Mouse (Mus musculus) midbrain, embryonic 16.5 days (tissue): Measurements from ENCODE around the gene Nxph3. TPM values are rescaled to one million over a fixed set of nuclear protein-coding genes. Genes with fewer than 3 reads are reported as not detected.

Experiments
- ATAC-seq: fragments of 200-750 bp; cut with Nextera tagmentation; 2 replicates; pipeline ENCODE4 v1.8.0; 2017; ENCODE audit warnings: moderate TSS enrichment
- H3K27ac ChIP-seq: fragments of 300-500 bp; sonication (generic); 2 replicates; pipeline ENCODE4 v1.5.1; 2014; ENCODE audit warnings: mild to moderate bottlenecking, low read length, mixed read lengths
- H3K27me3 ChIP-seq: fragments of 300-500 bp; sonication (generic); 2 replicates; pipeline ENCODE4 v1.6.1; 2014; ENCODE audit warnings: low read depth, low read length, mixed read lengths; ENCODE audit not compliant: control insufficient read depth, insufficient read depth
- H3K36me3 ChIP-seq: fragments of 300-500 bp; sonication (generic); 2 replicates; pipeline ENCODE4 v1.6.1; 2014; ENCODE audit warnings: mild to moderate bottlenecking, low read length, moderate library complexity, mixed read lengths; ENCODE audit not compliant: control insufficient read depth, insufficient read depth
- H3K4me1 ChIP-seq: fragments of 300-500 bp; sonication (generic); 2 replicates; pipeline ENCODE4 v1.6.1; 2014; ENCODE audit warnings: mild to moderate bottlenecking, low read length, mixed read lengths; ENCODE audit not compliant: control insufficient read depth, insufficient read depth
- H3K4me2 ChIP-seq: fragments of 300-500 bp; sonication (generic); 2 replicates; pipeline ENCODE4 v1.6.1; 2014; ENCODE audit warnings: mild to moderate bottlenecking, low read length, mixed read lengths
- H3K4me3 ChIP-seq: fragments of 300-500 bp; sonication (generic); 2 replicates; pipeline ENCODE4 v1.5.1; 2014; ENCODE audit warnings: low read depth, mild to moderate bottlenecking, low read length, moderate library complexity, mixed read lengths
- H3K9ac ChIP-seq: fragments of 300-500 bp; sonication (generic); 2 replicates; pipeline ENCODE4 v1.6.1; 2014; ENCODE audit warnings: low read depth, low read length, mixed read lengths
- H3K9me3 ChIP-seq: fragments of 300-500 bp; sonication (generic); replicated peaks from 2 replicates; pipeline ENCODE4 v1.6.1; 2014; ENCODE audit warnings: mild to moderate bottlenecking, low read length, mixed read lengths; ENCODE audit not compliant: control insufficient read depth, poor library complexity, severe bottlenecking
- WGBS: fragments of 180-500 bp; shearing (Covaris S2); extraction: QIAGEN DNeasy Blood & Tissue Kit; methylation state at CpG from one replicate; pipeline ENCODE4 v1.1.7; 2014; 5-methylcytosine and 5-hydroxymethylcytosine counted together
- polyA plus RNA-seq: library from polyadenylated mRNA; unstranded; fragments of >200 nt; fragmentation: Nextera tagmentation; extraction: Ambion mirVana; gene quantifications from 2 replicates; pipeline ENCODE4 v1.2.1, GENCODE M21; 2015

Gene Nxph3
- polyA plus RNA-seq, 1 experiment from 2014 or later: 4.6 TPM

GRCm38 (mm10) chr11:95513461-95514297, 691 bp downstream of the Nxph3 start:
- under 1% methylated on average over 60 of the region's 66 CpGs for WGBS

GRCm38 (mm10) chr11:95512383-95512782, 2.0 kb downstream of the Nxph3 start:
- Histone ChIP-seq H3K4me1 (peaks cover 4% of the 10 kb centered on the region), H3K36me3 (no peaks in the 10 kb centered on the region), H3K4me2 (peak overlapping the region; percentile 96), H3K27me3 (peaks cover 12% of the 10 kb centered on the region), H3K9ac (no peak overlapping the region), H3K27ac (no peak overlapping the region), H3K9me3 (no peaks in the 10 kb centered on the region), H3K4me3 (no peak overlapping the region)
- WGBS: 76% methylated on average over 6 of the region's 6 CpGs
- ATAC-seq: no peak

More at GRCm38 (mm10) chr11:95513461-95514297, 691 bp downstream of the Nxph3 start:
- H3K4me1 ChIP-seq: peaks cover 4% of the 10 kb centered on the region
- peaks cover 12% of the 10 kb centered on the region for H3K27me3 ChIP-seq
- H3K9me3 ChIP-seq: no peaks in the 10 kb centered on the region
- peak overlapping the region; percentile 32 for H3K27ac ChIP-seq
- H3K9ac ChIP-seq: peak overlapping the region; percentile 79
- peak; percentile 41; the same call in 1 of the 2 replicates for ATAC-seq
- H3K4me2 ChIP-seq: peak overlapping the region; percentile 96
- peak overlapping the region; percentile 66 for H3K4me3 ChIP-seq
- H3K36me3 ChIP-seq: no peaks in the 10 kb centered on the region

DNA sequence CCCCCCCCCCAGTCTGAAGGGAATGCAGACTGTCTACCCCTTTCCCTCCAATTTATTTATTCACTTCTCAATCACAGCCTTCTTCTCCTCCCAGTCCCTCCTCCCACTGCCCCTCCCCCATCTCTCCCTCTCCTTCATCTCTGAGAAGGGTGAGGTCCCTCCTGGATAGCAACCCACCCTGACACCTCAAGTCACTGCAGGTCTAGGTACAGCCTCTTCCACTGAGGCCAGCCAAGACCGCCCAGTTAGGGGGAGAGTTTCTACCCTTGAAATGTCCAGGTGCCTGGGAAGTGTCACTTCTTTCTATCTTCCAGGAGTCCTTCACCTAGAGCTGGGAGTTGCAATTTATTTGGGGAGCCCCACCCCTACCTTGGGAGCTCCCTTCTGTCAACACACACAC, 2.5 kb downstream of the Nxph3 start:
- Histone ChIP-seq H3K36me3 (no peaks in the 10 kb centered on the region), H3K9me3 (no peaks in the 10 kb centered on the region), H3K27ac (no peak overlapping the region), H3K4me1 (peaks cover 4% of the 10 kb centered on the region), H3K4me2 (no peak overlapping the region), H3K4me3 (no peak overlapping the region), H3K27me3 (peaks cover 12% of the 10 kb centered on the region), H3K9ac (no peak overlapping the region)
- ATAC-seq: no peak
- 92% methylated on average over 1 of the region's 1 CpGs for WGBS

- Histone ChIP-seq H3K27me3 (peaks cover 12% of the 10 kb centered on the region), H3K27ac (no peak overlapping the region), H3K4me3 (no peak overlapping the region), H3K4me1 (peaks cover 2% of the 10 kb centered on the region), H3K36me3 (no peaks in the 10 kb centered on the region), H3K9ac (no peak overlapping the region), H3K9me3 (no peaks in the 10 kb centered on the region), H3K4me2 (no peak overlapping the region)
- 91% methylated on average over 12 of the region's 12 CpGs for WGBS
- no peak for ATAC-seq
Observed at GRCm38 (mm10) chr11:95510631-95511030, 3.7 kb downstream of the Nxph3 start.

DNA sequence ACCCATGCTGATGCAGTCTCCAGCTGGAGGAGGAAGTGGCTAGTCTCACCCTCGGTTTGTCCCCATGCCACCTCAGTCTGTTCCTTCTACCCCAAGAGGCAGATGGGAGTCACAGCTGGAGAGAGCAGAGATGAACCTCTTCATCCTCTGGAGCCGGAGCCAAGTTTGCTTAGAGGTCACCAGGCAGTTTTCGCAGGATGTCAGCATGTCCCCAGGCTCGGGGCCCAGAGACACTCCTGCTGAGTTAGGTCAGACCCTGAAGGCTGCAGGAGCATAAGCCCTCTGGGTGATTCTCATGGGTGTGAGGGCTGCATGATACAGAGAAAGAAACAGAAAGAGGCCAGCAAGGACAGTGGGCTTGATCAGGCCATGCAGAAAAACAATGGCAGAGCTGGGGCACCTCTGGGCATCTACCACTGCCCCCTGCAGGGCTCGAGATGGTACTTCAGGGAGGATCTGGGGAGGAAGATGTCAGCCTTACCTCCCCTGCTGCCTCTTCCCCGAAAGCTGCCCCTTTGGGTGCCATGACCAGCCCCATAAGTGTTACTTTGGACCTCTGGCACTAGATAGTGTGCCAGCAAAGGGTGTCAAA, 5.1 kb downstream of the Nxph3 start:
- no peak for ATAC-seq
- Histone ChIP-seq H3K4me3 (no peak overlapping the region), H3K9ac (no peak overlapping the region), H3K27ac (no peak overlapping the region), H3K27me3 (peaks cover 12% of the 10 kb centered on the region), H3K36me3 (no peaks in the 10 kb centered on the region), H3K4me2 (no peak overlapping the region), H3K9me3 (no peaks in the 10 kb centered on the region), H3K4me1 (no peaks in the 10 kb centered on the region; the same call in 1 of the 2 replicates)
- WGBS: 67% methylated on average over 6 of the region's 6 CpGs

DNA sequence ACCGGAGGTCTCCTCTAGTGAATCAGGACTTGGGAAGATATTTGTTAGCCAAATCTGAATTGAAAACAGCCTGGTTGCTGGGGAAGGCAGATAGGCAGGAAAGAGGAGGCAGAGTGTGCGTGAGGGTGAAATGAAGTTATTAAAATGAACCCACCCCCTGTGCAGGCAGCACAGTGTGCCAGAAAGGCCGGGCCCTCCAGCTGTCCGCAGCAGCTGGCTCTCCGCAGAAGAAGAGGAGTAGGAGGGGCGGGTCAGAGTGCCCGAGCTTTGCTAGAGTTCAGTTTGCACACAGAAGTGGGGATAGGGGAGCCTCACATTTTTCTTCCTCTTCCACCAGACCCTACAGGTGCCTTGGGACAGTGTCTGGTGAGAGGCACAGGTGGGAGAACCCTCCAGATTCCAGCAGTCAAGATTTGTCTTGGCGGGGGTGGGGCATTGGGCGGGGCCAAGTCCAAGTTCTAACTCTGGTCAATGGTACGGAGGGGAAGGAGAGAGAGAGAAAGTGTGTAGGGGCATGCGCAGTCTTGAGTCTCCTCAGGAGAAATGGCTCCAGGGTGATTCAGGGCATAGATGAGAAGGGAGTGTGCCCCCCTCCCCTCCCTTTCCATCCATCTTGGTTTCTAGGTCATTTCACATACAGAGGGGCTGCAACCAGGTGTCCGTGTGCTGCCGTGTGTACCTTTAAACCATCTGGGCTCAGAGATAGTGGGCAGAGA, 6.0 kb downstream of the Nxph3 start:
- Histone ChIP-seq H3K9ac (no peak overlapping the region), H3K9me3 (no peaks in the 10 kb centered on the region), H3K4me1 (no peaks in the 10 kb centered on the region; the same call in 1 of the 2 replicates), H3K4me2 (no peak overlapping the region), H3K4me3 (no peak overlapping the region), H3K27ac (no peak overlapping the region), H3K27me3 (peaks cover 12% of the 10 kb centered on the region), H3K36me3 (no peaks in the 10 kb centered on the region)
- 60% methylated on average over 13 of the region's 13 CpGs for whole genome bisulfite sequencing
- no peak for ATAC-seq

- ATAC-seq: no peak
- WGBS: 80% methylated on average over 5 of the region's 5 CpGs
- no peaks in the 10 kb centered on the region for H3K36me3 ChIP-seq
- no peaks in the 10 kb centered on the region for H3K9me3 ChIP-seq
- no peak overlapping the region for H3K4me2 ChIP-seq
- H3K9ac ChIP-seq: no peak overlapping the region
- no peaks in the 10 kb centered on the region; the same call in 1 of the 2 replicates for H3K4me1 ChIP-seq
- H3K4me3 ChIP-seq: no peak overlapping the region
- peaks cover 7% of the 10 kb centered on the region for H3K27me3 ChIP-seq
- H3K27ac ChIP-seq: no peak overlapping the region
Observed at GRCm38 (mm10) chr11:95507785-95508184, 6.6 kb downstream of the Nxph3 start.

DNA sequence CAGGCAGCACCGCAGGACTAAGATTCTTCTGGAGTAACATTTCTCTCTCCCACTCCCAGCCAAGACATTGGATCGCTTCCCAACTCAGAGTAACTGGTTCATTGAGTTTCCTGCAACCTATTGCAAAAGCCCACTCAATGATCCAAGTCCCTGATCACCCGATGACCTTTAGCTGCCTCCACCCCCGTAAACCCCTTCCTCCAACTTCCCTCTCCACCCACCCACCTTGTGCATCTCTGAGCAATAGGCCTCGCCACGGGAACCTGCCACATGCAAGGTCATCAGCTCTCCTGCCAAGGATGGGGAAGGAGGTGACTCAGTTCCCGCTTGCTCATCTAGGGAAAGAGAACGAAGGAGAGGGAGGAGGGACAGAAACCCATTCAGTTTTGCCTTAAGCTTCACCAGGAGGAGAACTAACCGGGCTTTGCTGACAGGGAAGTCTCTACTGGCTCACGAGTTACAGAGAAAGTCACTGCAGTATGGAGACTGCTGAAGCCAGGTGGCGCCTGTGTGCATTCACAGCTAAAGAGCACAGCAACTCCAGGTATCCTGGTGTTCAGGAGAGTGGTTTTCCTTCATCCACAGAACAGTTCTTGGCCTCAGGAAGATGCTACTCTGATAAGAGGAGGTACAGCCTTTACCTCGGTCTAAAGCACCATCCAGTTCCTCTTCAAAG, 7.2 kb downstream of the Nxph3 start:
- no peaks in the 10 kb centered on the region for H3K9me3 ChIP-seq
- no peak overlapping the region for H3K4me2 ChIP-seq
- no peak for ATAC-seq
- H3K9ac ChIP-seq: no peak overlapping the region
- no peak overlapping the region for H3K27ac ChIP-seq
- H3K4me1 ChIP-seq: no peaks in the 10 kb centered on the region; the same call in 1 of the 2 replicates
- no peaks in the 10 kb centered on the region for H3K36me3 ChIP-seq
- H3K4me3 ChIP-seq: no peak overlapping the region
- WGBS: 53% methylated on average over 12 of the region's 12 CpGs
- peaks cover 1% of the 10 kb centered on the region for H3K27me3 ChIP-seq
